Mouse (Mus musculus) liver, adult 2 months (tissue): ENCODE results near the gene Ffar2.

Source experiments
- CTCF ChIP-seq: fragments of 200-500 bp; IDR thresholded peaks from 2 replicates; pipeline ENCODE4 v1.5.1; 2011; ENCODE audit warnings: low read depth, low read length, control low read depth
- POLR2A ChIP-seq: fragments of 200-500 bp; IDR thresholded peaks from 2 replicates; pipeline ENCODE4 v1.6.1; 2011; ENCODE audit warnings: low read length, control low read depth; ENCODE audit not compliant: insufficient read depth; ENCODE audit errors: extremely low read depth

DNA sequence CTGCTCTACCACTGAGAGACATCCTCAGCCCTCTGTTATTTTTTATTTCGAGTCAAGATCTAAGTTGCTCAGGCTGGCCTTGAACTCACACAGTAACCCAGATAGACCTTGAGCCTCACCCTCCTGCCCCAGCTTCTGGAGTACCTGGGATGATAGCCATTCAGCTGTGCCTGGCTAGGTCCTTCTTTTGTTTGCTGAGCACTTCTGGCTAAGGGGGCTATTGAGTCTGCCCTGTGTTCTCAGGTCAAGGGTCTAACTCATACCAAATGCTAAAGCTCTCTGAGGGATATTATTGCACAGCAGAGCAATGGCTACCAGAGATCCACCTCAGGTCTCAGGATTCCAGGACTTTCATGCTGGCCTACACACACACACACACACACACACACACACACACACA lies 38.4 kb downstream of the Ffar2 start:
- TF ChIP-seq CTCF (no peak), POLR2A (no peak)
